Mouse (Mus musculus) limb, embryonic 15.5 days (tissue): ENCODE results near the gene Mtor. TPM values are rescaled to one million over a fixed set of nuclear protein-coding genes. Genes with fewer than 3 reads are reported as not detected.

ENCODE experiments used
- ATAC-seq: fragments of 200-750 bp; cut with Nextera tagmentation; 2 replicates; pipeline ENCODE4 v1.8.0; 2017; ENCODE audit warnings: low read depth, moderate TSS enrichment; ENCODE audit not compliant: insufficient number of reproducible peaks, low FRiP score, low TSS enrichment
- H3K27ac ChIP-seq: fragments of 300-500 bp; sonication (generic); 2 replicates; pipeline ENCODE4 v1.5.1; 2015; ENCODE audit warnings: moderate library complexity, mild to moderate bottlenecking, inconsistent platforms
- H3K27me3 ChIP-seq: fragments of 300-500 bp; sonication (generic); 2 replicates; pipeline ENCODE4 v1.6.1; 2015; ENCODE audit warnings: inconsistent platforms
- H3K36me3 ChIP-seq: fragments of 300-500 bp; sonication (generic); 2 replicates; pipeline ENCODE4 v1.6.1; 2015; ENCODE audit warnings: inconsistent platforms
- H3K4me1 ChIP-seq: fragments of 300-500 bp; sonication (generic); 2 replicates; pipeline ENCODE4 v1.6.1; 2015; ENCODE audit warnings: inconsistent platforms
- H3K4me2 ChIP-seq: fragments of 300-500 bp; sonication (generic); 2 replicates; pipeline ENCODE4 v1.6.1; 2015; ENCODE audit warnings: mild to moderate bottlenecking, inconsistent platforms
- H3K4me3 ChIP-seq: fragments of 300-500 bp; sonication (generic); 2 replicates; pipeline ENCODE4 v1.5.1; 2015; ENCODE audit warnings: mild to moderate bottlenecking, inconsistent platforms
- H3K9ac ChIP-seq: fragments of 300-500 bp; sonication (generic); 2 replicates; pipeline ENCODE4 v1.6.1; 2015; ENCODE audit warnings: inconsistent platforms
- H3K9me3 ChIP-seq: fragments of 300-500 bp; sonication (generic); 2 replicates; pipeline ENCODE4 v1.6.1; 2016; ENCODE audit warnings: inconsistent platforms
- WGBS: fragments of 180-500 bp; shearing (Covaris S2); methylation state at CpG from one replicate; pipeline ENCODE4 v1.1.7; 2015; 5-methylcytosine and 5-hydroxymethylcytosine counted together
- polyA plus RNA-seq: library from polyadenylated mRNA; unstranded; fragments of >200 nt; fragmentation: Nextera tagmentation; extraction: Ambion mirVana; gene quantifications from 2 replicates; pipeline ENCODE4 v1.2.1, GENCODE M21; 2015

Gene Mtor
- polyA plus RNA-seq, 1 experiment from 2014 or later = 13.6 TPM

- Histone ChIP-seq H3K27ac (peak overlapping the region; percentile 61), H3K4me2 (peak overlapping the region; percentile 78), H3K9me3 (no peaks in the 10 kb centered on the region), H3K36me3 (peaks cover 18% of the 10 kb centered on the region), H3K27me3 (no peaks in the 10 kb centered on the region), H3K4me1 (peaks cover 20% of the 10 kb centered on the region), H3K4me3 (peak overlapping the region; percentile 99), H3K9ac (peak overlapping the region; percentile 83)
- ATAC-seq = no peak
- under 1% methylated on average over 15 of the region's 15 CpGs for WGBS
Observed at GRCm38 (mm10) chr4:148448853-148449245, 438 bp downstream of the Mtor start.

GRCm38 (mm10) chr4:148453707-148454106, 5.3 kb downstream of the Mtor start:
- no peaks in the 10 kb centered on the region for H3K27me3 ChIP-seq
- no peak overlapping the region for H3K9ac ChIP-seq
- H3K4me2 ChIP-seq = no peak overlapping the region
- ATAC-seq = no peak
- H3K4me3 ChIP-seq = no peak overlapping the region
- H3K36me3 ChIP-seq = peaks cover 66% of the 10 kb centered on the region
- H3K4me1 ChIP-seq = peaks cover 11% of the 10 kb centered on the region
- 89% methylated on average over 11 of the region's 11 CpGs for WGBS
- no peaks in the 10 kb centered on the region for H3K9me3 ChIP-seq
- H3K27ac ChIP-seq = no peak overlapping the region

GRCm38 (mm10) chr4:148455477-148456025, 7.1 kb downstream of the Mtor start:
- Histone ChIP-seq H3K36me3 (peaks cover 84% of the 10 kb centered on the region), H3K4me1 (no peaks in the 10 kb centered on the region), H3K27ac (no peak overlapping the region), H3K9me3 (no peaks in the 10 kb centered on the region), H3K4me3 (no peak overlapping the region), H3K27me3 (no peaks in the 10 kb centered on the region), H3K9ac (no peak overlapping the region), H3K4me2 (no peak overlapping the region)
- ATAC-seq = no peak
- WGBS = 91% methylated on average over 5 of the region's 5 CpGs

GRCm38 (mm10) chr4:148460656-148461284, 12.4 kb downstream of the Mtor start:
- H3K27me3 ChIP-seq = no peaks in the 10 kb centered on the region
- 93% methylated on average over 12 of the region's 12 CpGs for WGBS
- no peaks in the 10 kb centered on the region for H3K4me1 ChIP-seq
- no peak overlapping the region for H3K4me3 ChIP-seq
- no peak overlapping the region for H3K4me2 ChIP-seq
- no peak for ATAC-seq
- no peak overlapping the region for H3K9ac ChIP-seq
- H3K9me3 ChIP-seq = no peaks in the 10 kb centered on the region
- peaks cover 96% of the 10 kb centered on the region for H3K36me3 ChIP-seq
- H3K27ac ChIP-seq = no peak overlapping the region

- H3K4me3 ChIP-seq = no peak overlapping the region
- H3K27ac ChIP-seq = no peak overlapping the region
- no peak for ATAC-seq
- no peak overlapping the region for H3K9ac ChIP-seq
- H3K4me1 ChIP-seq = no peaks in the 10 kb centered on the region
- no peak overlapping the region for H3K4me2 ChIP-seq
- 84% methylated on average over 4 of the region's 4 CpGs for WGBS
- H3K9me3 ChIP-seq = no peaks in the 10 kb centered on the region
- H3K27me3 ChIP-seq = no peaks in the 10 kb centered on the region
- H3K36me3 ChIP-seq = peaks cover 96% of the 10 kb centered on the region
Observed at GRCm38 (mm10) chr4:148461772-148462171, 13.4 kb downstream of the Mtor start.

GRCm38 (mm10) chr4:148462717-148463116, 14.3 kb downstream of the Mtor start:
- H3K36me3 ChIP-seq = peaks cover 94% of the 10 kb centered on the region
- H3K27ac ChIP-seq = no peak overlapping the region
- H3K9me3 ChIP-seq = no peaks in the 10 kb centered on the region
- H3K27me3 ChIP-seq = no peaks in the 10 kb centered on the region
- H3K4me2 ChIP-seq = no peak overlapping the region
- no peak for ATAC-seq
- H3K4me1 ChIP-seq = no peaks in the 10 kb centered on the region
- H3K9ac ChIP-seq = no peak overlapping the region
- 94% methylated on average over 13 of the region's 13 CpGs for WGBS
- H3K4me3 ChIP-seq = no peak overlapping the region

GRCm38 (mm10) chr4:148463208-148463960, 15.0 kb downstream of the Mtor start:
- H3K27ac ChIP-seq = no peak overlapping the region
- no peak overlapping the region for H3K9ac ChIP-seq
- WGBS = 77% methylated on average over 14 of the region's 14 CpGs
- no peak for ATAC-seq
- H3K4me2 ChIP-seq = no peak overlapping the region
- H3K36me3 ChIP-seq = peaks cover 94% of the 10 kb centered on the region
- H3K4me1 ChIP-seq = no peaks in the 10 kb centered on the region
- no peaks in the 10 kb centered on the region for H3K9me3 ChIP-seq
- H3K27me3 ChIP-seq = no peaks in the 10 kb centered on the region
- no peak overlapping the region for H3K4me3 ChIP-seq

- no peak overlapping the region for H3K9ac ChIP-seq
- H3K4me2 ChIP-seq = no peak overlapping the region
- peaks cover 94% of the 10 kb centered on the region for H3K36me3 ChIP-seq
- no peak for ATAC-seq
- H3K9me3 ChIP-seq = no peaks in the 10 kb centered on the region
- no peak overlapping the region for H3K4me3 ChIP-seq
- H3K27me3 ChIP-seq = no peaks in the 10 kb centered on the region
- H3K4me1 ChIP-seq = no peaks in the 10 kb centered on the region
- no peak overlapping the region for H3K27ac ChIP-seq
- 92% methylated on average over 12 of the region's 12 CpGs for WGBS
Observed at GRCm38 (mm10) chr4:148464301-148464700, 15.9 kb downstream of the Mtor start.

- ATAC-seq = no peak
- H3K9ac ChIP-seq = no peak overlapping the region
- WGBS = 91% methylated on average over 12 of the region's 12 CpGs
- no peak overlapping the region for H3K27ac ChIP-seq
- no peaks in the 10 kb centered on the region for H3K4me1 ChIP-seq
- H3K9me3 ChIP-seq = no peaks in the 10 kb centered on the region
- no peak overlapping the region for H3K4me2 ChIP-seq
- H3K27me3 ChIP-seq = no peaks in the 10 kb centered on the region
- H3K36me3 ChIP-seq = peaks cover 94% of the 10 kb centered on the region
- H3K4me3 ChIP-seq = no peak overlapping the region
Observed at GRCm38 (mm10) chr4:148464869-148465268, 16.5 kb downstream of the Mtor start.

- H3K27me3 ChIP-seq = no peaks in the 10 kb centered on the region
- H3K9ac ChIP-seq = no peak overlapping the region
- no peaks in the 10 kb centered on the region for H3K4me1 ChIP-seq
- H3K4me2 ChIP-seq = no peak overlapping the region
- H3K4me3 ChIP-seq = no peak overlapping the region
- ATAC-seq = no peak
- peaks cover 97% of the 10 kb centered on the region for H3K36me3 ChIP-seq
- WGBS = 93% methylated on average over 5 of the region's 5 CpGs
- H3K27ac ChIP-seq = no peak overlapping the region
- no peaks in the 10 kb centered on the region for H3K9me3 ChIP-seq
Observed at GRCm38 (mm10) chr4:148466511-148467079, 18.2 kb downstream of the Mtor start.

- Histone ChIP-seq H3K36me3 (peaks cover 99% of the 10 kb centered on the region), H3K9ac (no peak overlapping the region), H3K27me3 (no peaks in the 10 kb centered on the region), H3K4me2 (no peak overlapping the region), H3K4me1 (0 out of 2 replicates have a peak, but pooled peaks cover 3% of the 10 kb centered on the region), H3K27ac (no peak overlapping the region), H3K9me3 (no peaks in the 10 kb centered on the region), H3K4me3 (no peak overlapping the region)
- WGBS = 92% methylated on average over 10 of the region's 10 CpGs
- no peak for ATAC-seq
Observed at GRCm38 (mm10) chr4:148468396-148468795, 20.0 kb downstream of the Mtor start.
